Comparison of ENCODE assay signal across 8 mouse cellular contexts in the genomic region with DNA sequence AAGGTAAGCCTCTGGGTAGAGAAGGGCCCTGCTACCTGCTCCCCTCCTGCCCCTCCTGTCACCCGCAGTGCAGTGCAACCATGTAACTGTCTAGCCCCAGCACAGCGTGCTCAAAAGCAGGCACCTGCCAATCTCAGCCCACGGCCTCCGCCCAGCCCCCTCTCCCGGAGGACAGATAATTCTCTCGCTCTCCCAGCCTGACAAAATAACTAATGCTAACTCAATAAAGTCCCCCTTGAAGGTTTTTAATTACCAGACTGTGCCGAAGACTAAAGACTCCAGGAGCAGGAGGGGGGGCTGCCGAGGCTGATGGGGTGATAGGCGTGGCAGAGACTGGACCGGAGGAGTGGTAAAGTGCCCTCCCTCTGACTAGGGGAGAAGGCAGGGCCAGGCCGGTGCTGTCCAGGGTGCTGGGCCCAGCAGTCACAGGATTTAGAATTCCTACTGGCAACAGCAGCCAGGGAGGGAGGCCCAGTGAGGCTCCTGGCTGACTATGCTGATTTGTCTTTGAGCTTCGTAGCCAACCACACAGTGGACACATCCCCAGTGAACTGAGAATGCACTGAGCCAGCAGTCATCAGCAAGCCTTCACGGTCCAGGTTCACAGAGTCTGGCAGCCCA.
A peak's percentile ranks its signal among the peaks of the same experiment; 100 is the strongest.
DNase-seq lines count a peak whose midpoint lies in the region; ATAC-seq and TF ChIP-seq lines count a peak whose summit lies in the region.

No protein-coding gene starts in this region.

- no peaks in the 10 kb centered on the region for H3K27me3 ChIP-seq in ES-Bruce4 (ENCODE audit: control insufficient read depth, insufficient read depth, low read length, poor library complexity, severe bottlenecking)
- H3K27me3 ChIP-seq in intestine, embryonic 14.5 days (replicated peaks; ENCODE audit: control insufficient read depth, insufficient read depth, low read length) = peaks cover 4% of the 10 kb centered on the region; the same call in 1 of the 2 replicates
- H3K27me3 ChIP-seq in liver, embryonic 16.5 days (ENCODE audit: control insufficient read depth, insufficient read depth, low read depth, low read length) = peaks cover 13% of the 10 kb centered on the region
- peaks cover 38% of the 10 kb centered on the region for H3K27me3 ChIP-seq in neural tube, embryonic 12.5 days (replicated peaks)

- DNase-seq in adrenal gland, postnatal 36 days = peak; percentile 81 to 87
- peak; percentile 54 to 68 for DNase-seq in gastrocnemius, postnatal 4 days (ENCODE audit: low spot score in 2 of 2)
- DNase-seq in intestine, embryonic 14.5 days (ENCODE audit: low spot score) = peak; percentile 88
- DNase-seq in natural killer cell, adult 2 months (ENCODE audit: low spot score in 2 of 2) = no peak
- DNase-seq in frontal cortex, postnatal 25 days (ENCODE audit: low spot score in 2 of 2) = no peak

- peaks cover 8% of the 10 kb centered on the region for H3K4me1 ChIP-seq in ES-Bruce4 (ENCODE audit: control insufficient read depth, insufficient read depth, low read length)
- H3K4me1 ChIP-seq in intestine, embryonic 14.5 days (replicated peaks; ENCODE audit: control insufficient read depth, insufficient read depth, low read length) = peaks cover 59% of the 10 kb centered on the region
- H3K4me1 ChIP-seq in liver, embryonic 16.5 days (ENCODE audit: control insufficient read depth, low read depth, low read length) = peaks cover 4% of the 10 kb centered on the region
- peaks cover 74% of the 10 kb centered on the region for H3K4me1 ChIP-seq in neural tube, embryonic 12.5 days

- no peak for TF ChIP-seq CTCF in ES-Bruce4 (IDR thresholded peaks at IDR 0.05; ENCODE audit: low read depth, low read length)

- 8% methylated on average over 13 of the region's 13 CpGs for WGBS in intestine, embryonic 14.5 days
- WGBS in liver, embryonic 16.5 days (ENCODE audit: insufficient replicate concordance) = 9% methylated on average over 13 of the region's 13 CpGs
- WGBS in neural tube, embryonic 12.5 days = 4% methylated on average over 13 of the region's 13 CpGs

- no peaks in the 10 kb centered on the region for H3K9me3 ChIP-seq in ES-Bruce4 (replicated peaks; ENCODE audit: control insufficient read depth, insufficient read depth, low read length, poor library complexity, severe bottlenecking)
- no peaks in the 10 kb centered on the region for H3K9me3 ChIP-seq in intestine, embryonic 14.5 days (ENCODE audit: control insufficient read depth, low read length)
- H3K9me3 ChIP-seq in liver, embryonic 16.5 days (replicated peaks; ENCODE audit: control insufficient read depth, low read length) = no peaks in the 10 kb centered on the region
- H3K9me3 ChIP-seq in neural tube, embryonic 12.5 days = no peaks in the 10 kb centered on the region

- 0 out of 2 replicates have a peak, but pooled peaks have one; percentile 25 for TF ChIP-seq EP300 in ES-Bruce4 (IDR thresholded peaks at IDR 0.05; ENCODE audit: insufficient read depth, low read depth, low read length)

- no peak for TF ChIP-seq POLR2A in ES-Bruce4 (IDR thresholded peaks at IDR 0.05; ENCODE audit: insufficient read depth, low read length)

- H3K4me2 ChIP-seq in intestine, embryonic 14.5 days (ENCODE audit: low read length) = peak overlapping the region; percentile 36
- peak overlapping the region; percentile 47; the same call in 1 of the 2 replicates for H3K4me2 ChIP-seq in liver, embryonic 16.5 days (ENCODE audit: low read depth, low read length)
- H3K4me2 ChIP-seq in neural tube, embryonic 12.5 days (replicated peaks) = peak overlapping the region; percentile 24

- H3K4me3 ChIP-seq in ES-Bruce4 (ENCODE audit: low read depth, low read length) = 0 out of 2 replicates have a peak overlapping the region, but pooled peaks have one; percentile 5
- no peak overlapping the region for H3K4me3 ChIP-seq in intestine, embryonic 14.5 days (ENCODE audit: low read depth, low read length)
- H3K4me3 ChIP-seq in liver, embryonic 16.5 days (ENCODE audit: low read depth, low read length) = no peak overlapping the region
- no peak overlapping the region for H3K4me3 ChIP-seq in neural tube, embryonic 12.5 days

- no peaks in the 10 kb centered on the region for H3K36me3 ChIP-seq in ES-Bruce4 (ENCODE audit: control insufficient read depth, insufficient read depth, low read length, poor library complexity, severe bottlenecking)
- H3K36me3 ChIP-seq in intestine, embryonic 14.5 days (ENCODE audit: control insufficient read depth, insufficient read depth, low read length) = no peaks in the 10 kb centered on the region
- no peaks in the 10 kb centered on the region for H3K36me3 ChIP-seq in liver, embryonic 16.5 days (ENCODE audit: control insufficient read depth, insufficient read depth)
- no peaks in the 10 kb centered on the region for H3K36me3 ChIP-seq in neural tube, embryonic 12.5 days

- ATAC-seq in intestine, embryonic 14.5 days (replicated peaks; ENCODE audit: low FRiP score, low TSS enrichment, low read depth) = peak; percentile 36; the same call in 1 of the 2 replicates
- no peak for ATAC-seq in liver, embryonic 16.5 days (ENCODE audit: low read depth)
- 0 out of 2 replicates have a peak, but pooled peaks have one; percentile 31 for ATAC-seq in neural tube, embryonic 12.5 days (ENCODE audit: low FRiP score, low read depth)

- H3K27ac ChIP-seq in ES-Bruce4 (ENCODE audit: insufficient read depth, low read length) = no peak overlapping the region
- no peak overlapping the region for H3K27ac ChIP-seq in intestine, embryonic 14.5 days (ENCODE audit: low read depth)
- H3K27ac ChIP-seq in liver, embryonic 16.5 days (ENCODE audit: low read length) = no peak overlapping the region
- H3K27ac ChIP-seq in neural tube, embryonic 12.5 days = no peak overlapping the region

- H3K9ac ChIP-seq in ES-Bruce4 (ENCODE audit: low read depth, poor library complexity, severe bottlenecking) = no peak overlapping the region
- H3K9ac ChIP-seq in intestine, embryonic 14.5 days (ENCODE audit: low read length) = no peak overlapping the region
- no peak overlapping the region for H3K9ac ChIP-seq in liver, embryonic 16.5 days (ENCODE audit: low read depth, low read length)
- no peak overlapping the region for H3K9ac ChIP-seq in neural tube, embryonic 12.5 days

Comparison
In these comparisons a context has a peak if more than half of its experiments do, and no peak if none do; other contexts are left out.
1. DNase-seq: peak in adrenal gland, postnatal 36 days (2 of 2), gastrocnemius, postnatal 4 days (2 of 2) and intestine, embryonic 14.5 days (single experiment); none in natural killer cell, adult 2 months (0 of 2) and frontal cortex, postnatal 25 days (0 of 2).
2. Peak in every context shown above with its lines, with median percentiles within 50 percentile points of each other: H3K4me2 ChIP-seq.